Comparison of ENCODE assay signal across 11 mouse cellular contexts in genomic region chr14:54866936-54867335, GRCm38 (mm10). TPM values are rescaled to one million over a fixed set of nuclear protein-coding genes. Genes with fewer than 3 reads are reported as not detected.
DNase-seq lines count a peak whose midpoint lies in the region; ATAC-seq and TF ChIP-seq lines count a peak whose summit lies in the region.
"Had no signal": no experiment of that assay in that cellular context is flagged by ENCODE, and none has a peak within 500 bp of the region (broad histone marks: within the 10 kb centered on the region; RNA-seq: fewer than 3 reads in every experiment).

No protein-coding gene starts in this region.

- H3K4me2 ChIP-seq in forebrain, embryonic 14.5 days (ENCODE audit: low read length), result no peak overlapping the region
- H3K4me2 ChIP-seq: hindbrain, embryonic 14.5 days; liver, embryonic 13.5 days had no signal

- DNase-seq in gastrocnemius, adult 2 months, result no peak
- DNase-seq in gastrocnemius, postnatal 25 days, result no peak
- peak; percentile 37 for DNase-seq in right cerebral cortex, postnatal 4 days
- no peak for DNase-seq in right cerebral cortex, postnatal 36 days (ENCODE audit: low spot score in 2 of 2)
- peak; percentile 44 for DNase-seq in limb, embryonic 10.5 days (ENCODE audit: low spot score)
- peak; percentile 42 to 50 for DNase-seq in thymus, postnatal 36 days
- no peak for DNase-seq in left cerebral cortex, adult 9 months (ENCODE audit: low spot score in 2 of 2)
- DNase-seq in forebrain, embryonic 14.5 days (ENCODE audit: low spot score), result no peak
- DNase-seq: liver, embryonic 13.5 days had no signal

- H3K4me3 ChIP-seq in gastrocnemius, adult 2 months, result no peak overlapping the region
- H3K4me3 ChIP-seq in limb, embryonic 10.5 days, result no peak overlapping the region
- H3K4me3 ChIP-seq in forebrain, embryonic 14.5 days (ENCODE audit: low read depth, low read length), result no peak overlapping the region
- H3K4me3 ChIP-seq: erythroblast, embryonic 14.5 days; liver, embryonic 13.5 days had no signal

- WGBS in limb, embryonic 10.5 days, result 58% methylated on average over 5 of the region's 5 CpGs
- WGBS in forebrain, embryonic 14.5 days, result 63% methylated on average over 5 of the region's 5 CpGs

- H3K27ac ChIP-seq in gastrocnemius, adult 2 months, result no peak overlapping the region
- H3K27ac ChIP-seq in limb, embryonic 10.5 days, result no peak overlapping the region
- no peak overlapping the region for H3K27ac ChIP-seq in forebrain, embryonic 14.5 days (ENCODE audit: low read depth, low read length)
- H3K27ac ChIP-seq: hindbrain, embryonic 14.5 days; liver, embryonic 13.5 days had no signal

- H3K4me1 ChIP-seq in limb, embryonic 10.5 days, result peaks cover 8% of the 10 kb centered on the region
- H3K4me1 ChIP-seq in forebrain, embryonic 14.5 days (ENCODE audit: control insufficient read depth, insufficient read depth, low read length), result peaks cover 5% of the 10 kb centered on the region

- intact Hi-C loops in gastrocnemius, adult 2 months (cut with DNase I), result no loop called here

- peak; percentile 54 for TF ChIP-seq CTCF in gastrocnemius, adult 2 months (IDR thresholded peaks at IDR 0.05)

- H3K9ac ChIP-seq in forebrain, embryonic 14.5 days (ENCODE audit: low read length), result no peak overlapping the region
- H3K9ac ChIP-seq: hindbrain, embryonic 14.5 days; liver, embryonic 13.5 days had no signal

- H3K36me3 ChIP-seq in limb, embryonic 10.5 days, result no peaks in the 10 kb centered on the region
- H3K36me3 ChIP-seq in forebrain, embryonic 14.5 days (ENCODE audit: control insufficient read depth, insufficient read depth, low read length), result no peaks in the 10 kb centered on the region
- H3K36me3 ChIP-seq: liver, embryonic 13.5 days had no signal

- no peaks in the 10 kb centered on the region for H3K27me3 ChIP-seq in limb, embryonic 10.5 days (ENCODE audit: low read depth, poor library complexity, severe bottlenecking)
- no peaks in the 10 kb centered on the region for H3K27me3 ChIP-seq in forebrain, embryonic 14.5 days (replicated peaks; ENCODE audit: control insufficient read depth, insufficient read depth, low read length)
- H3K27me3 ChIP-seq: liver, embryonic 13.5 days had no signal

- ATAC-seq in forebrain, embryonic 14.5 days, result no peak

- no peaks in the 10 kb centered on the region for H3K9me3 ChIP-seq in limb, embryonic 10.5 days (replicated peaks)
- no peaks in the 10 kb centered on the region for H3K9me3 ChIP-seq in forebrain, embryonic 14.5 days (replicated peaks; ENCODE audit: control insufficient read depth, low read length)
- H3K9me3 ChIP-seq: liver, embryonic 13.5 days had no signal

RNA-seq across cellular contexts. Expression of gene Homez, which starts 3.8 kb away (rescaled TPM):
- total RNA-seq in gastrocnemius, adult 2 months (2021), result 1 to 10 TPM; 3.0 to 5.2 TPM
- total RNA-seq in gastrocnemius, postnatal 25 days (2021), result 1 to 10 TPM; 3.3 to 4.5 TPM
- polyA plus RNA-seq in limb, embryonic 10.5 days (2016; fragmentation: Nextera tagmentation; extraction: Ambion mirVana), result 17.8 and 22.6 TPM in 2 replicates
- 9.3 and 11.7 TPM in 2 replicates for polyA plus RNA-seq in forebrain, embryonic 14.5 days (2014; fragmentation: Nextera tagmentation; extraction: Ambion mirVana)
- polyA plus RNA-seq: erythroblast, embryonic 14.5 days had no signal

RNA-seq across cellular contexts. Expression of gene Ppp1r3e, which starts 10.4 kb away (rescaled TPM):
- 1 to 10 TPM; 2.6 to 3.5 TPM for total RNA-seq in gastrocnemius, adult 2 months (2021)
- 1 to 10 TPM; 3.0 to 3.5 TPM for total RNA-seq in gastrocnemius, postnatal 25 days (2021)
- 0.08 TPM in 1 of 2 replicates, not detected in the other for polyA plus RNA-seq in limb, embryonic 10.5 days (2016; fragmentation: Nextera tagmentation; extraction: Ambion mirVana)
- 2.5 TPM in 2 replicates for polyA plus RNA-seq in forebrain, embryonic 14.5 days (2014; fragmentation: Nextera tagmentation; extraction: Ambion mirVana)

RNA-seq across cellular contexts. Expression of gene Bcl2l2, which starts 16.2 kb away (rescaled TPM):
- 10 to 100 TPM; 23.1 to 26.8 TPM for total RNA-seq in gastrocnemius, adult 2 months (2021)
- total RNA-seq in gastrocnemius, postnatal 25 days (2021), result 10 to 100 TPM; 21.6 to 24.4 TPM
- 1.7 and 2.2 TPM in 2 replicates for polyA plus RNA-seq in limb, embryonic 10.5 days (2016; fragmentation: Nextera tagmentation; extraction: Ambion mirVana)
- 4.0 and 4.4 TPM in 2 replicates for polyA plus RNA-seq in forebrain, embryonic 14.5 days (2014; fragmentation: Nextera tagmentation; extraction: Ambion mirVana)

RNA-seq across cellular contexts. Expression of gene Gm20521, which starts 16.3 kb away (rescaled TPM):
- total RNA-seq in gastrocnemius, adult 2 months (2021), result 1 to 10 TPM in 1 of 2 experiments, under 1 TPM in 1; 0.56 to 4.4 TPM
- total RNA-seq in gastrocnemius, postnatal 25 days (2021), result 1 to 10 TPM; 1.3 to 2.3 TPM
- 0.55 TPM in 1 of 2 replicates, not detected in the other for polyA plus RNA-seq in limb, embryonic 10.5 days (2016; fragmentation: Nextera tagmentation; extraction: Ambion mirVana)
- polyA plus RNA-seq in forebrain, embryonic 14.5 days (2014; fragmentation: Nextera tagmentation; extraction: Ambion mirVana), result not detected in 2 replicates
- polyA plus RNA-seq: hindbrain, embryonic 14.5 days had no signal

RNA-seq across cellular contexts. Expression of gene Pabpn1, which starts 25.4 kb away (rescaled TPM):
- total RNA-seq in gastrocnemius, adult 2 months (2021), result 10 to 100 TPM; 52.5 to 63.3 TPM
- total RNA-seq in gastrocnemius, postnatal 25 days (2021), result 10 to 100 TPM; 47.1 to 52.7 TPM
- polyA plus RNA-seq in limb, embryonic 10.5 days (2016; fragmentation: Nextera tagmentation; extraction: Ambion mirVana), result 173 and 178 TPM in 2 replicates
- polyA plus RNA-seq in forebrain, embryonic 14.5 days (2014; fragmentation: Nextera tagmentation; extraction: Ambion mirVana), result 133 and 140 TPM in 2 replicates

Comparison
In these comparisons a context has a peak if more than half of its experiments do, and no peak if none do; other contexts are left out.
1. DNase-seq: peak in right cerebral cortex, postnatal 4 days (single experiment), limb, embryonic 10.5 days (single experiment) and thymus, postnatal 36 days (2 of 2); none in gastrocnemius, adult 2 months (single experiment), gastrocnemius, postnatal 25 days (single experiment), right cerebral cortex, postnatal 36 days (0 of 2), left cerebral cortex, adult 9 months (0 of 2) and forebrain, embryonic 14.5 days (single experiment).